Mouse (Mus musculus) liver, postnatal 0 days (tissue): ENCODE measurements around the gene Wfikkn2. TPM values are rescaled to one million over a fixed set of nuclear protein-coding genes. Genes with fewer than 3 reads are reported as not detected.
A peak's percentile ranks its signal among the peaks of the same experiment; 100 is the strongest.

ENCODE experiments used
- ATAC-seq: fragments of 200-750 bp; cut with Nextera tagmentation; 2 replicates; pipeline ENCODE4 v1.8.0; 2017; ENCODE audit warnings: mild to moderate bottlenecking, moderate library complexity
- DNase-seq: peaks from one replicate; pipeline ENCODE4 v3.0.0-alpha.2; 2016
- H3K27ac ChIP-seq: fragments of 300-500 bp; sonication (generic); 2 replicates; pipeline ENCODE4 v1.5.1; 2014; ENCODE audit warnings: antibody characterized with exemption, moderate library complexity, mild to moderate bottlenecking, low read depth
- H3K27me3 ChIP-seq: fragments of 300-500 bp; sonication (generic); 2 replicates; pipeline ENCODE4 v1.6.1; 2014; ENCODE audit warnings: low read length, control low read depth, mixed read lengths; ENCODE audit not compliant: insufficient read depth
- H3K36me3 ChIP-seq: fragments of 300-500 bp; sonication (generic); replicated peaks from 2 replicates; pipeline ENCODE4 v1.6.1; 2014; ENCODE audit warnings: mild to moderate bottlenecking, control low read depth, low read length, moderate library complexity, mixed read lengths; ENCODE audit not compliant: insufficient read depth
- H3K4me1 ChIP-seq: fragments of 300-500 bp; sonication (generic); 2 replicates; pipeline ENCODE4 v1.6.1; 2014; ENCODE audit warnings: antibody characterized with exemption, mild to moderate bottlenecking, control low read depth; ENCODE audit not compliant: insufficient read depth
- H3K4me2 ChIP-seq: fragments of 300-500 bp; sonication (generic); 2 replicates; pipeline ENCODE4 v1.6.1; 2014; ENCODE audit warnings: low read depth, mild to moderate bottlenecking, low read length, moderate library complexity, mixed read lengths
- H3K4me3 ChIP-seq: fragments of 300-500 bp; sonication (generic); 2 replicates; pipeline ENCODE4 v1.5.1; 2014; ENCODE audit warnings: low read depth, low read length
- H3K9ac ChIP-seq: fragments of 300-500 bp; sonication (generic); replicated peaks from 2 replicates; pipeline ENCODE4 v1.6.1; 2014; ENCODE audit warnings: mild to moderate bottlenecking, moderate library complexity
- H3K9me3 ChIP-seq: fragments of 300-500 bp; sonication (generic); 2 replicates; pipeline ENCODE4 v1.6.1; 2016; ENCODE audit warnings: mild to moderate bottlenecking, control low read depth, low read length, mixed read lengths
- CTCF ChIP-seq: sonication (generic); IDR thresholded peaks from 2 replicates; pipeline ENCODE4 v1.5.1; 2016; ENCODE audit warnings: antibody characterized with exemption, low read depth
- EP300 ChIP-seq: IDR thresholded peaks from 2 replicates; pipeline ENCODE4 v1.6.1; 2016; ENCODE audit warnings: antibody characterized with exemption, low read depth, mild to moderate bottlenecking
- WGBS: fragments of 180-500 bp; shearing (Covaris S2); extraction: QIAGEN DNeasy Blood & Tissue Kit; methylation state at CpG from one replicate; pipeline ENCODE4 v1.1.7; 2014; ENCODE audit not compliant: insufficient replicate concordance; 5-methylcytosine and 5-hydroxymethylcytosine counted together
- polyA plus RNA-seq: library from polyadenylated mRNA; unstranded; fragments of >200 nt; fragmentation: Nextera tagmentation; extraction: Ambion mirVana; gene quantifications from 2 replicates; pipeline ENCODE4 v1.2.1, GENCODE M21; 2015

The Wfikkn2 gene
- polyA plus RNA-seq, 1 experiment from 2014 or later: 0.54 TPM

- Histone ChIP-seq H3K27ac (no peak overlapping the region), H3K9me3 (no peaks in the 10 kb centered on the region), H3K4me1 (peaks cover 10% of the 10 kb centered on the region; the same call in 1 of the 2 replicates), H3K4me2 (no peak overlapping the region), H3K36me3 (peaks cover 26% of the 10 kb centered on the region), H3K4me3 (no peak overlapping the region), H3K9ac (no peak overlapping the region), H3K27me3 (no peaks in the 10 kb centered on the region)
- DNase-seq: no peak
- ATAC-seq: no peak
- TF ChIP-seq EP300: no peak
- TF ChIP-seq CTCF: no peak
- 90% methylated on average over 6 of the region's 6 CpGs for WGBS
Observed at GRCm38 (mm10) chr11:94283536-94284099, 37.8 kb upstream of the Wfikkn2 start.

DNA sequence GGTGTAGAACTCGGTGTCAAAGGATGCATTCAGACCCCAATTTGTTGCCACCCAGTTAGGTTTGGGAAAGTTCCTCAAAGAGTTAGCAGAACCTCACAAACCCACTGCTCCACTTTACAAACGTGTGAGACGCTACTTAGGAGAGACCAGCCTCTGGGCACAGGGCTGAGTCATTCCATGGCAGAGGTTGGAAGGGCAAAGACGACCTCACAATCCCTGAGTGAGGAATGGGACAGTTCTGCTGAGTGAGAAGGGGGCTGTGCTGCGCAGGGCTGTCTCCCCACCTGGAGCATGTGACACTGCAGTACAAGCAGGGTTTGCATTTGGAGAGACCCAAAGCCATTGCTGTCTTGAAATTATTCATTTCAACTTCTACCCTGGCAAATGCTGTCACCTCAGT lies 36.5 kb upstream of the Wfikkn2 start:
- 74% methylated on average over 5 of the region's 5 CpGs for whole genome bisulfite sequencing
- H3K4me2 ChIP-seq: no peak overlapping the region
- ATAC-seq (no peak), DNase-seq (no peak)
- H3K27ac ChIP-seq: peak overlapping the region; percentile 26; the same call in 1 of the 2 replicates
- H3K9ac ChIP-seq: no peak overlapping the region
- peaks cover 13% of the 10 kb centered on the region; the same call in 1 of the 2 replicates for H3K4me1 ChIP-seq
- H3K9me3 ChIP-seq: no peaks in the 10 kb centered on the region
- no peaks in the 10 kb centered on the region for H3K27me3 ChIP-seq
- peaks cover 13% of the 10 kb centered on the region for H3K36me3 ChIP-seq
- no peak overlapping the region for H3K4me3 ChIP-seq
- TF ChIP-seq EP300: no peak
- TF ChIP-seq CTCF: no peak

DNA sequence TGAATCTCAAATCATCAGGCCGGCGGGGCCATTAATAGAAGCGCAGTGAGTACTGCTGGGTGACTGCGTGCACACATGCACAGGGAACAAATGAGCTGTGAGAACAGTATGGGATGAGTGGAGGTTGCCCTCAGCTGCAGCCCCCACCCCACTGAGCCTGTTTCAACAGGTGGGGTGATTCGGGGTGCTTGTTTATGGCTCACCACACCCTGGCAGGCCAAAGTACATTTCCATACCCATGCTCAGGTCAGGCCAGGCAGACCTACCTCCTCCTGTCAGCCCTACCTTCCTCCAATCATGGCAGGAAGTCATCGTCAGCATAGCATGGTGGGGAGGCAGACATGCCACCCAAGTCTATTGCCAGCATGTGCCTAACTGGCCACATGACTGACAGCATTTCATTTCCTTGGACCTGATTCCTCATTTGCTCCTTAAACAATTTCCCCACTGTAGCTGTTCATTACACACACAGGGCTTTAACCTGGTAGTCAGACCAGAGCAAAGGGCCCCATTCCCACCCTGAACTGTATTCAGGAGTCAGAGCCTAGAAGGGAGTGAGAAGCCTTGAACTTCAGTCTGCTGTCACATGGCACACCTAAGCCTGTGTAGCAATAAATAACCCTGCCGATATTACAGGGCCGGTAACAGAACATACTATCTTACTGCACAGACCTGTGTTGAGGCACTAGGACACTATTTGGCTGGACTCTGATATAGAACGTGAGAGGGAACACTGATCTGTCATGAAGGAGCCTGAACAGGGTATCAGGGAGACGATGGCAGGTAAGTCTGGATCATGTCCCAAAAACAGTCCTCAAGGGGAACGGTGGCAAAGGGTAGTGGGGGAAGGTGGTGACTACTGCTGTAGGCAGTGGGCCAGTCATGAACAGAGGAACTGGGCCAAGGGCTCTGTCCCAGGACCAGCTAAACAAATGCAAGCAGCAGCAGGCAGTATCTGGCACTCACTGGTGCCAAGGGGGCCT lies 35.7 kb upstream of the Wfikkn2 start, which contains the start of gene Gm21885:
Gene Gm21885, plus strand, starts transcription at position 675 of the 983 bp plus-strand sequence.
- ATAC-seq (peak; percentile 79), DNase-seq (peak; percentile 45)
- no peak within 1 kb of the TSS for H3K9ac ChIP-seq
- no peak within 1 kb of the TSS for H3K4me3 ChIP-seq
- H3K4me1 ChIP-seq: peaks cover 16% of the 10 kb centered on the region; the same call in 1 of the 2 replicates
- 0 out of 2 replicates have a peak, but pooled peaks cover 10% of the 10 kb centered on the region for H3K36me3 ChIP-seq
- WGBS: 63% methylated on average over 11 of the region's 11 CpGs
- TF ChIP-seq CTCF (no peak), EP300 (no peak)
- no peaks in the 10 kb centered on the region for H3K27me3 ChIP-seq
- H3K9me3 ChIP-seq: no peaks in the 10 kb centered on the region
- peak within 1 kb of the TSS; percentile 63 for H3K27ac ChIP-seq
- no peak within 1 kb of the TSS for H3K4me2 ChIP-seq

GRCm38 (mm10) chr11:94276869-94277337 lies 31.1 kb upstream of the Wfikkn2 start:
- DNase-seq (peak; percentile 89), ATAC-seq (peak; percentile 59)
- peak overlapping the region; percentile 41 for H3K4me3 ChIP-seq
- peak overlapping the region; percentile 42; the same call in 1 of the 2 replicates for H3K9ac ChIP-seq
- no peaks in the 10 kb centered on the region for H3K36me3 ChIP-seq
- H3K4me1 ChIP-seq: peaks cover 34% of the 10 kb centered on the region
- no peaks in the 10 kb centered on the region for H3K27me3 ChIP-seq
- WGBS: 9% methylated on average over 20 of the region's 20 CpGs
- TF ChIP-seq EP300: no peak
- TF ChIP-seq CTCF: peak; percentile 98
- H3K9me3 ChIP-seq: no peaks in the 10 kb centered on the region
- no peak overlapping the region for H3K27ac ChIP-seq
- peak overlapping the region; percentile 77 for H3K4me2 ChIP-seq

DNA sequence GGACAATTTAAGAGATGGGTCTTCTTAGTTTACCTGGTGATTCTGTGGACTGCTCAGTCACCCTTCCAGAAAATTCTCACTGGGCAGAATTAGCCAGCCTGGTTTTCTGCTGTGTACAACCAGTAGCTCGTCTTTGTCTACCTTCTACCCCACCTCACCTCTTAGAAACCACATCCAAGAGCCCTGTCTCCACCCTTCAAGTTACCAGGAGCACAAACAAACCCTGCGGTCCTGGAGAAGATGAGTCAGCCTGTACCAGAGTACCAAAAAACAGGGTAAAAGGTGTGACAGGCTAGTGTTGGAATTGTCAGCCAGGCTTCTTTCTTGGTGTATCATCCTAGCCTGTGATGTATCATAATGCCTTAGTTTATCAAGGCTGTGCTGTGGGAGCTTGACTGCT lies 29.9 kb upstream of the Wfikkn2 start:
- no peak overlapping the region for H3K4me2 ChIP-seq
- H3K36me3 ChIP-seq: no peaks in the 10 kb centered on the region
- TF ChIP-seq CTCF (no peak), EP300 (no peak)
- no peak overlapping the region for H3K4me3 ChIP-seq
- H3K27me3 ChIP-seq: no peaks in the 10 kb centered on the region
- peaks cover 27% of the 10 kb centered on the region for H3K4me1 ChIP-seq
- no peak overlapping the region for H3K9ac ChIP-seq
- no peak for DNase-seq
- no peak overlapping the region; the same call in 1 of the 2 replicates for H3K27ac ChIP-seq
- WGBS: 81% methylated on average over 2 of the region's 2 CpGs
- ATAC-seq: no peak
- no peaks in the 10 kb centered on the region for H3K9me3 ChIP-seq

DNA sequence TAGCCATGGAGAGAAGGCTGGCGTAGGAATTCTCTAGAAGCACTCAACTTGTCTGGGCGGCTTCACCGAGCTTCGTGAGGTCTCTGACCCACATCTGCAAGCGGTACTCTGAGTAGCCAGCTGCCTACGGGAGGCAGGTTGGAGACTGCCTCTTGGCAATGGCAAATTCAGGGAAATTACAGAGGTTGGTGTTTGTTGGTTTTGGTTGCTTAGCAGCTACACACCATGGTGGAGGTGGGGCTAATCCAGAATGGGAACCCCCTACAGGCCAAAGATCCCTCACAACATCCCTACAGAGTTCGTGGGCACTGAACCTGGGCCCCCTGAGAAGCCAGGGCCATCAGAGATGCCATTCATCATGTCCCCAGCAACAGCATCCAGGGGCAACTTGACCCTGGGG lies 29.4 kb upstream of the Wfikkn2 start:
- Histone ChIP-seq H3K9ac (no peak overlapping the region), H3K4me2 (no peak overlapping the region), H3K36me3 (no peaks in the 10 kb centered on the region), H3K9me3 (no peaks in the 10 kb centered on the region), H3K27ac (no peak overlapping the region), H3K4me1 (peaks cover 27% of the 10 kb centered on the region), H3K27me3 (no peaks in the 10 kb centered on the region), H3K4me3 (no peak overlapping the region)
- TF ChIP-seq CTCF: no peak
- no peak for TF ChIP-seq EP300
- ATAC-seq (no peak), DNase-seq (no peak)
- 79% methylated on average over 7 of the region's 7 CpGs for WGBS
